Mouse (Mus musculus) G1E (cell line): ENCODE measurements around the gene Krt72.

Experiments used
- CTCF ChIP-seq: IDR thresholded peaks from 2 replicates; pipeline ENCODE4 v1.5.1; 2012; ENCODE audit warnings: low read depth, low read length, inconsistent platforms, mixed read lengths
- GATA1 ChIP-seq: IDR thresholded peaks from 2 replicates; pipeline ENCODE4 v1.6.1; 2012; ENCODE audit warnings: borderline replicate concordance, low read length, inconsistent platforms, mixed read lengths
- POLR2AphosphoS5 ChIP-seq: IDR thresholded peaks from 2 replicates; pipeline ENCODE4 v1.6.1; 2012; ENCODE audit warnings: low read depth, low read length, inconsistent platforms; ENCODE audit not compliant: insufficient replicate concordance
- TAL1 ChIP-seq: conservative IDR thresholded peaks from 2 replicates; pipeline ENCODE4 v1.6.1; 2012; ENCODE audit warnings: low read depth, low read length, inconsistent platforms, mixed read lengths

GRCm38 (mm10) chr15:101772711-101773081 lies 13.6 kb downstream of the Krt72 start:
- no peak; the same call in 1 of the 2 replicates for TF ChIP-seq CTCF
- TF ChIP-seq GATA1 = no peak
- no peak for TF ChIP-seq TAL1
- no peak for TF ChIP-seq POLR2AphosphoS5
